Mouse (Mus musculus): ENCODE measurements around the gene Vps35. TPM values are rescaled to one million over a fixed set of nuclear protein-coding genes. Genes with fewer than 3 reads are reported as not detected.

Vps35 gene
- 176 and 184 TPM in 2 replicates for polyA plus RNA-seq (2014; fragmentation: Nextera tagmentation; extraction: Ambion mirVana)

DNA sequence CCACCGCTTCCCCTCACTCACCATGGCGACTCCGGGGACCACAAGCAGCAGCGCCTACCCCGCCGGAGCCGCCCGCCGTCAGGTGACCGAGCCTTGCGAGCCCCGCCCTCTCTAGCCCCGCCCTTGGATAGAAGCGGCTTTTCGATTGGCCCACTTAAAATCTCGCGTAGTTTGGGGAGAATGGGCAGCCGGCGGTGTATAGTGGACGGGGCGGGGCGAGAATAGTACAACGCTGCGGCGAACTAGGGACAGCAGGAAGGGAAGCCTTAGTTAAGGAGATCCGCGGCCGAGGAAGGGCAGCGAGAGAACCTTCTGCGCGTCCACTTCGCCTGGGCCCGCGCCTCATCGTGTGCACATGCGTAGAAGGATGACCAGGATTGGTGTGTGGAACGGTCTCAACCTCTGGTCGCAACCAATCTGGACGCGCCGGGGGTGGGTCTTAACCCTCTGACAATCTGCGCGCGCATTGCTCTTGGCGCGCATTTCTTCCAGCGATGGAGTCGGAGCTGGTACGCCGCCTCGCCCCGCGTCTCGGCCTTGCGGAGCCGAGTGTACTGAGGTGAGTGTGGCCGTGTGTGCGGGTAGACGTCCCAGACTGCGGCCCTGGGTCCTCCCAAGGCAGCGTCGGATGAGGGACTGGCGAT, at the start of gene Vps35, which contains the start of gene Orc6:
Gene Vps35 (minus strand): TSS at position 369 of the 644 bp plus-strand sequence.
Gene Orc6 (plus strand): TSS at position 199 of the 644 bp plus-strand sequence.
- Histone ChIP-seq H3K9me3 (ENCODE audit: control insufficient read depth, low read length) (no peaks in the 10 kb centered on the region), H3K36me3 (ENCODE audit: control insufficient read depth, insufficient read depth, low read length) (0 out of 2 replicates have a peak, but pooled peaks cover 3% of the 10 kb centered on the region), H3K27ac (ENCODE audit: low read depth, low read length) (peak within 1 kb of the TSS; percentile 91), H3K4me3 (ENCODE audit: low read depth, low read length) (peak within 1 kb of the TSS; percentile 95), H3K27me3 (ENCODE audit: control insufficient read depth, insufficient read depth, low read length) (no peaks in the 10 kb centered on the region), H3K9ac (ENCODE audit: low read length) (peak within 1 kb of the TSS; percentile 80), H3K4me1 (ENCODE audit: control insufficient read depth, insufficient read depth, low read length) (peaks cover 4% of the 10 kb centered on the region; the same call in 1 of the 2 replicates), H3K4me2 (ENCODE audit: low read depth) (peak within 1 kb of the TSS; percentile 74)
- DNase-seq (ENCODE audit: low spot score) (peak; percentile 97), ATAC-seq (ENCODE audit: insufficient read depth, low FRiP score, low TSS enrichment) (peak; percentile 97)
- WGBS, result under 1% methylated on average over 63 of the region's 63 CpGs

DNA sequence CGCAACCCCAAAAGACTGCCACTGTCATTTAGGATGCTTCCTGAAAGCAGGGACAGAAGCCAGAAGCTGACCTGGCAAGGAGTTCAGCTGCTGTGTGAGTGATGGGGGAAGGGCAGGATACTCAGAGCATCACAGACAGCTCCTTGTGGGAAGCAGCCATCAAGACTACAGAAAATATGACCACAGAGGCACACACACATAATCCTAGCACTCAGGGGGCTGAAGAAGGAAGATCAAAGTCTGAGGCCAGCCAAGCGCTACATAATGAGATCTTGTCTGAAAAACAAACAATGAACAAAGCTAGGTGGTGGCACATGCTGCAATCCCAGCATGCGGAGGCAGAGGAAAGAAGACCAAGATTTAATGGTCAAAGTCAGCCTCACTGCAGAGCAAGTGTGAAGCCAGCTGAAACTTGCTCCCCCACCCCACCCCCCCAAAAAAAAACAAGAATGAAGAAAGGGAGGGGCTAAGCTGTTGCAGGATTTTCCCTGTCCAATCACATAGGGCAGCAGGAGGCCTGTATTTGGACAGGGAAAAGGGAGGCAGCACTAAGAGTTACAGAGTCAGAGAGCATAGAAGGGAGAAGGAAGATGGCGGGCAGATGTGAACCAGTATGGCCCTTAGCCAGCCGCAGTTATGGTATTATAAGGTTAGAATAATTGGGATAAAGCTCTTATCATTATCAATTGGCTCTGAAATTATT, 40.4 kb upstream of the Vps35 start:
- Histone ChIP-seq H3K9me3 (ENCODE audit: control insufficient read depth, low read length) (no peaks in the 10 kb centered on the region), H3K27me3 (ENCODE audit: control insufficient read depth, insufficient read depth, low read length) (no peaks in the 10 kb centered on the region), H3K27ac (ENCODE audit: low read depth, low read length) (no peak overlapping the region), H3K4me1 (ENCODE audit: control insufficient read depth, insufficient read depth, low read length) (no peaks in the 10 kb centered on the region), H3K36me3 (ENCODE audit: control insufficient read depth, insufficient read depth, low read length) (no peaks in the 10 kb centered on the region), H3K9ac (ENCODE audit: low read length) (no peak overlapping the region), H3K4me2 (ENCODE audit: low read depth) (no peak overlapping the region), H3K4me3 (ENCODE audit: low read depth, low read length) (no peak overlapping the region)
- no peak for ATAC-seq (ENCODE audit: insufficient read depth, low FRiP score, low TSS enrichment)
- WGBS, result 70% methylated on average over 5 of the region's 5 CpGs
- DNase-seq (ENCODE audit: low spot score), result peak; percentile 14

DNA sequence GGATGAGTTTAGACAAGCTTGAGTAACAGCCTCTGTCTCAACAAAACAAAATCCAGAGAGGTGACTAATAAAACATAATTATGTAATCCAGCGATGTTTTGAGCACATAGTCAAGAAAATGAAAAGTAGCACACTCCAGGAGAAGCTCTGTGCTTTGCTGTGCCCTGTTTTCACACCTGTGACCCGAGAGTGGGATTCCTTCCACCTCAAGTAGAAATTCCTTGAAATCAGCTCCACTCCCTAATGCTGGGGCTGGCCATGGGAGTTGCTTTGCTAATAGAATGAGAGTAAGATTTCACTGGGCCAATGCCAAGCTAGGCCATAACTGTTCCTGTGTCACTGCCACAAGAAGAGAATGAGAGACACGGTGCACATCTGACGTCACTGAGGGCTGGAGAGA, 38.1 kb upstream of the Vps35 start:
- Histone ChIP-seq H3K27me3 (ENCODE audit: control insufficient read depth, insufficient read depth, low read length) (no peaks in the 10 kb centered on the region), H3K4me2 (ENCODE audit: low read depth) (no peak overlapping the region), H3K4me3 (ENCODE audit: low read depth, low read length) (no peak overlapping the region), H3K27ac (ENCODE audit: low read depth, low read length) (no peak overlapping the region), H3K36me3 (ENCODE audit: control insufficient read depth, insufficient read depth, low read length) (no peaks in the 10 kb centered on the region), H3K9ac (ENCODE audit: low read length) (no peak overlapping the region), H3K9me3 (ENCODE audit: control insufficient read depth, low read length) (no peaks in the 10 kb centered on the region), H3K4me1 (ENCODE audit: control insufficient read depth, insufficient read depth, low read length) (no peaks in the 10 kb centered on the region)
- DNase-seq (ENCODE audit: low spot score) (no peak), ATAC-seq (ENCODE audit: insufficient read depth, low FRiP score, low TSS enrichment) (no peak)
- WGBS, result 70% methylated on average over 4 of the region's 4 CpGs

DNA sequence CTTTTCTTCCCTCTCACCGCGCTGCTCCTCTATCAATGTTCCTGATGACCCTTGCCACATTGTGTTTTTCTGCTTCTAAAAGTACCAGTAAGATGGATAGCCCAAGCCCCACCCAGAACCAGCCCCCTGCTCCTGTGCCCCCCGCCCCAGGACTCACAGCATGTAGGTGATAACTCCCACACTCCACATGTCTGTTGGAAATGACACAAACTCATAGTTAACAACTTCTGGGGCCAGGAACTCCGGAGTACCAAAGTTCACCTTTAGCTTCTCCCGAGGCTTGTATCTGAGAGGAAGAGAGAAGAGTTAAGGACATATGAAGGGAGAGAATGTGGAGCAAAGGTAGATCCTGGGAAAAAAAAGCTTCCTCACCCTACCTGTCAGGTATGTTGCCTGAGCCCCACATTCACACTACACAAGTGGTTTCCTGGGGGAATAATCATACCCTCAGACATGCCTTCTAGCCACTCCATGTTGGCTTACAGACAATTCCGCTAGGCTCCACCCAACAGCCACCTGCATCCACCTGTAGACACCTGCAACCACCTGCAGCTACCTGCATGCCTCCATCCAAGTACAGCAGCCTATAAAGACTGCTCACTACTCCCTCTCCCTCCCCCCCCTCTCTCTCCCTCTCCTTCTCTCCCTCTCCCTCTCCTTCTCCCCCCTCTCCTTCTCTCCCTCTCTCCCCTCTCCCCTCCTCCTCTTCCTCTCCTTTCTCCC, 36.8 kb upstream of the Vps35 start:
- 82% methylated on average over 6 of the region's 6 CpGs for WGBS

DNA sequence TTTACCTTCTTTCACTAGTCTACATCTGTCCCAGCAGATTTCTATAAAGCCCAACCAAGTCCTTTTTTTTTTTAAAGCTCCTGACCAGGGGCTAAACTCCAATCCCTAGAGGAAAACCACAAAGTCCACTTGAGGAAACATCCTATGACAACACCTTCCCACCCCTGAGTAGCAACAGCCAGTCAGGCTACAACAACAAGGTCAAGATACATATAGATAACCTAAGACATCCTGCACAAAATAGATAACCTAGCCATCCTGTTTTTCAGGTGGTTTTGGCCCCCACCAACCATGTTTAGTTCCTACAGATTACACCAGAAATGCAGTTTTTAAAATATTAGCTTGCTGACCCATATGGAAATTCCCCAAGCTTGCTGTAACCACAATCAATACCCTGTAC, 35.5 kb upstream of the Vps35 start:
- Histone ChIP-seq H3K9me3 (ENCODE audit: control insufficient read depth, low read length) (no peaks in the 10 kb centered on the region), H3K4me3 (ENCODE audit: low read depth, low read length) (no peak overlapping the region), H3K4me2 (ENCODE audit: low read depth) (no peak overlapping the region), H3K36me3 (ENCODE audit: control insufficient read depth, insufficient read depth, low read length) (no peaks in the 10 kb centered on the region), H3K27ac (ENCODE audit: low read depth, low read length) (no peak overlapping the region), H3K27me3 (ENCODE audit: control insufficient read depth, insufficient read depth, low read length) (no peaks in the 10 kb centered on the region), H3K9ac (ENCODE audit: low read length) (no peak overlapping the region), H3K4me1 (ENCODE audit: control insufficient read depth, insufficient read depth, low read length) (no peaks in the 10 kb centered on the region)
- ATAC-seq (ENCODE audit: insufficient read depth, low FRiP score, low TSS enrichment) (no peak), DNase-seq (ENCODE audit: low spot score) (no peak)

More for the DNA sequence above, 36.8 kb upstream of the Vps35 start:
- Histone ChIP-seq H3K4me1 (ENCODE audit: control insufficient read depth, insufficient read depth, low read length) (no peaks in the 10 kb centered on the region), H3K4me2 (ENCODE audit: low read depth) (no peak overlapping the region), H3K9me3 (ENCODE audit: control insufficient read depth, low read length) (no peaks in the 10 kb centered on the region), H3K36me3 (ENCODE audit: control insufficient read depth, insufficient read depth, low read length) (no peaks in the 10 kb centered on the region), H3K27ac (ENCODE audit: low read depth, low read length) (no peak overlapping the region), H3K4me3 (ENCODE audit: low read depth, low read length) (no peak overlapping the region), H3K9ac (ENCODE audit: low read length) (no peak overlapping the region), H3K27me3 (ENCODE audit: control insufficient read depth, insufficient read depth, low read length) (no peaks in the 10 kb centered on the region)
- no peak for ATAC-seq (ENCODE audit: insufficient read depth, low FRiP score, low TSS enrichment)
- DNase-seq (ENCODE audit: low spot score), result no peak

DNA sequence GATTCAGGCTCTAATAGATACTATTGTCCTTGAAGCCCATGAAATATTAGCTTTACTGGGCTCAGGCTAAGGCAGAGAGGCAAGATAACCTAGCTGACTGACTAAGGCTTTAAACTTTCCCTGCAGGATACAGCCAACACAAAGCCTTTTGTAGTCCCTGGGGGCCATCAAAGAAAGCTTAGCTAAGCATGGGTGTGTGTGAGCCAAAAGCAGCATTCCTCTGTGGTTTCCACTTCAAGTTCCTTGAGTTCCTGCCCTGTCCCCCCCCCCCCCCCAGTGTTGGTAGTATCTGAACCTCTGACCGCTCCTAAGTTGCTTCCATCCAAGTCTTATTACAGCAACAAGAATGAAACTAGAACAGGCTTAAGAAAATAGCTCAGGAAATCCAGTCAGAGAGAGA, 29.9 kb upstream of the Vps35 start:
- H3K27me3 ChIP-seq (ENCODE audit: control insufficient read depth, insufficient read depth, low read length), result no peaks in the 10 kb centered on the region
- H3K27ac ChIP-seq (ENCODE audit: low read depth, low read length), result no peak overlapping the region
- DNase-seq (ENCODE audit: low spot score), result no peak
- H3K36me3 ChIP-seq (ENCODE audit: control insufficient read depth, insufficient read depth, low read length), result no peaks in the 10 kb centered on the region
- no peak overlapping the region for H3K9ac ChIP-seq (ENCODE audit: low read length)
- no peaks in the 10 kb centered on the region for H3K4me1 ChIP-seq (ENCODE audit: control insufficient read depth, insufficient read depth, low read length)
- H3K4me2 ChIP-seq (ENCODE audit: low read depth), result no peak overlapping the region
- no peak overlapping the region for H3K4me3 ChIP-seq (ENCODE audit: low read depth, low read length)
- WGBS, result 64% methylated on average over 1 of the region's 1 CpGs
- no peaks in the 10 kb centered on the region for H3K9me3 ChIP-seq (ENCODE audit: control insufficient read depth, low read length)
- ATAC-seq (ENCODE audit: insufficient read depth, low FRiP score, low TSS enrichment), result no peak

DNA sequence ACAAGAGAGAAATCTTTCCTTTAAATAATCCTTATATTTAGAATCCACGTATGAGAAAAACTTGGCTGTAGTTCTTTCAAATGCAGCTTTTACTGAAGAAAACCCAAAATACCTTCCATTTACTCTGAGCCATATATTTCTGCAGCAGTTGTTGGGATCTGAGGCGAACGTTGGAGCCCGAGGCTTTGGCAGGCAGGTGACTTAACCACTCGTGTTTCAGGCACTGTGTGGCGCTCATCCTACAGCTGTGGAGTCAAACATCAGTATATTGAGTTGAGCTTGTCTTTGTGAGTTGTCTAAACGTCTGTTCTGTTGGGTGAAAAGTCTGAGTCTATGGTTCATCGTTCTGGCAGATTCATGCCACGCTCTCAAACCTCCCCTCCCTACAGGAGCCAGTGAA, 27.4 kb upstream of the Vps35 start:
- H3K4me2 ChIP-seq (ENCODE audit: low read depth), result no peak overlapping the region
- no peaks in the 10 kb centered on the region for H3K4me1 ChIP-seq (ENCODE audit: control insufficient read depth, insufficient read depth, low read length)
- no peaks in the 10 kb centered on the region for H3K9me3 ChIP-seq (ENCODE audit: control insufficient read depth, low read length)
- WGBS, result 80% methylated on average over 9 of the region's 9 CpGs
- no peaks in the 10 kb centered on the region for H3K36me3 ChIP-seq (ENCODE audit: control insufficient read depth, insufficient read depth, low read length)
- ATAC-seq (ENCODE audit: insufficient read depth, low FRiP score, low TSS enrichment), result no peak
- no peak overlapping the region for H3K9ac ChIP-seq (ENCODE audit: low read length)
- H3K27me3 ChIP-seq (ENCODE audit: control insufficient read depth, insufficient read depth, low read length), result no peaks in the 10 kb centered on the region
- H3K4me3 ChIP-seq (ENCODE audit: low read depth, low read length), result no peak overlapping the region
- H3K27ac ChIP-seq (ENCODE audit: low read depth, low read length), result no peak overlapping the region
- no peak for DNase-seq (ENCODE audit: low spot score)

DNA sequence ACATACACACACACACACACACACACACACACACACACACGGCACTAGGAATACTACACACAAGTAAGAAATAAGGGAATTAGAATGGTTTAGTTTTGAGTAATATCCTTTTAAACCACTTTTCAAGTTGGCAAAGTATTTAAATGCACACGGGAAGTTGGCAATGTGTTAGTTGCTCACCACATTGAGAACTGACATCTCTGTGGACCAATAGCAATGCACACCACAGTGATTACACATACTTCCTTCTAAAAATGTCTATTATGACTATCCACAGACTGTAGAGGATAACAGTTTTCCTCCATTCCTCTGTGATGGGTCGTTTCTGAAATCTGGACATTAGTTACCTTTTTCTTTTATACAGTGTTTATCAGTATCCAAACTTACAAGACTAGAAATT, 23.5 kb upstream of the Vps35 start:
- Histone ChIP-seq H3K27ac (ENCODE audit: low read depth, low read length) (no peak overlapping the region), H3K27me3 (ENCODE audit: control insufficient read depth, insufficient read depth, low read length) (no peaks in the 10 kb centered on the region), H3K36me3 (ENCODE audit: control insufficient read depth, insufficient read depth, low read length) (no peaks in the 10 kb centered on the region), H3K4me1 (ENCODE audit: control insufficient read depth, insufficient read depth, low read length) (no peaks in the 10 kb centered on the region), H3K9me3 (ENCODE audit: control insufficient read depth, low read length) (no peaks in the 10 kb centered on the region), H3K4me2 (ENCODE audit: low read depth) (no peak overlapping the region), H3K4me3 (ENCODE audit: low read depth, low read length) (no peak overlapping the region), H3K9ac (ENCODE audit: low read length) (no peak overlapping the region)
- ATAC-seq (ENCODE audit: insufficient read depth, low FRiP score, low TSS enrichment) (no peak), DNase-seq (ENCODE audit: low spot score) (no peak)
- WGBS, result 83% methylated on average over 3 of the region's 3 CpGs
